Mouse (Mus musculus): Measurements from ENCODE around the gene Rsrc1.

Gene Rsrc1

GRCm38 (mm10) chr3:66981101-66981661, at the start of gene Rsrc1:
Rsrc1 (plus strand) TSS chr3:66981390.
- peak; percentile 82 for DNase-seq (ENCODE audit: extremely low spot score, low spot score)

- no peak for DNase-seq (ENCODE audit: extremely low spot score, low spot score)
These were observed 41.5 kb upstream of the Rsrc1 start for GRCm38 (mm10) chr3:66939675-66940074.

GRCm38 (mm10) chr3:66955126-66955525, 26.1 kb upstream of the Rsrc1 start:
- no peak for DNase-seq (ENCODE audit: extremely low spot score, low spot score)

GRCm38 (mm10) chr3:66959972-66960371, 21.2 kb upstream of the Rsrc1 start:
- DNase-seq (ENCODE audit: extremely low spot score, low spot score) = no peak

- DNase-seq (ENCODE audit: extremely low spot score, low spot score) = no peak
These were observed 16.3 kb upstream of the Rsrc1 start for GRCm38 (mm10) chr3:66964884-66965283.

GRCm38 (mm10) chr3:66967508-66967907, 13.7 kb upstream of the Rsrc1 start:
- DNase-seq (ENCODE audit: extremely low spot score, low spot score) = no peak

GRCm38 (mm10) chr3:66970261-66970660, 10.9 kb upstream of the Rsrc1 start:
- DNase-seq (ENCODE audit: extremely low spot score, low spot score) = peak; percentile 36

- DNase-seq (ENCODE audit: extremely low spot score, low spot score) = peak; percentile 55
These were observed 10.4 kb upstream of the Rsrc1 start for GRCm38 (mm10) chr3:66970661-66971331.

GRCm38 (mm10) chr3:66972191-66972950, 8.8 kb upstream of the Rsrc1 start:
- no peak for DNase-seq (ENCODE audit: extremely low spot score, low spot score)

GRCm38 (mm10) chr3:66973391-66973943, 7.7 kb upstream of the Rsrc1 start:
- peak; percentile 82 for DNase-seq (ENCODE audit: extremely low spot score, low spot score)

- DNase-seq (ENCODE audit: extremely low spot score, low spot score) = peak; percentile 30
These were observed 6.7 kb upstream of the Rsrc1 start for GRCm38 (mm10) chr3:66974501-66974900.

- DNase-seq (ENCODE audit: extremely low spot score, low spot score) = peak; percentile 28
These were observed 4.1 kb upstream of the Rsrc1 start for GRCm38 (mm10) chr3:66976889-66977615.

- DNase-seq (ENCODE audit: extremely low spot score, low spot score) = peak; percentile 60
These were observed 3.3 kb upstream of the Rsrc1 start for GRCm38 (mm10) chr3:66977811-66978456.

- peak; percentile 63 for DNase-seq (ENCODE audit: extremely low spot score, low spot score)
These were observed 2.5 kb upstream of the Rsrc1 start for GRCm38 (mm10) chr3:66978457-66979381.

- peak; percentile 49 for DNase-seq (ENCODE audit: extremely low spot score, low spot score)
These were observed 1.7 kb upstream of the Rsrc1 start for GRCm38 (mm10) chr3:66979491-66979890.

- DNase-seq (ENCODE audit: extremely low spot score, low spot score) = peak; percentile 51
These were observed 847 bp upstream of the Rsrc1 start for GRCm38 (mm10) chr3:66980111-66980975.

- DNase-seq (ENCODE audit: extremely low spot score, low spot score) = peak; percentile 53
These were observed 516 bp downstream of the Rsrc1 start, which contains the start of gene Shox2 for GRCm38 (mm10) chr3:66981706-66982105. Shox2 (minus strand) TSS chr3:66981771.

GRCm38 (mm10) chr3:66982181-66982911, 1.2 kb downstream of the Rsrc1 start:
- peak; percentile 75 for DNase-seq (ENCODE audit: extremely low spot score, low spot score)

Measured in neural tube, embryonic 10.5 days (tissue).